Mouse (Mus musculus): Measurements from ENCODE around the gene Lypd6. TPM values are rescaled to one million over a fixed set of nuclear protein-coding genes. Genes with fewer than 3 reads are reported as not detected.

The Lypd6 gene
- total and polyA plus RNA-seq, 3 experiments, result not detected

- Histone ChIP-seq H3K79me2 (ENCODE audit: control insufficient read depth, insufficient read depth, low read length, poor library complexity) (no peaks in the 10 kb centered on the region), H3K4me1 (ENCODE audit: control insufficient read depth in 1 of 2, insufficient read depth in 2 of 2, low read length in 2 of 2) (no peaks in the 10 kb centered on the region), H3K27ac (ENCODE audit: control insufficient read depth, low read depth, low read length) (no peak overlapping the region), H3K4me3 (ENCODE audit: control insufficient read depth in 1 of 2, insufficient read depth in 1 of 2, low read depth in 2 of 2, low read length in 2 of 2) (no peak overlapping the region), H3K27me3 (ENCODE audit: control insufficient read depth in 1 of 2, insufficient read depth in 2 of 2, low read length in 2 of 2) (no peaks in the 10 kb centered on the region; a peak in 1 of 4 replicates), H3K9me3 (replicated peaks; ENCODE audit: insufficient read depth, low read length) (no peaks in the 10 kb centered on the region), H3K36me3 (ENCODE audit: control insufficient read depth in 1 of 2, insufficient read depth in 2 of 2, low read length in 2 of 2) (no peaks in the 10 kb centered on the region), H3K9ac (ENCODE audit: control insufficient read depth, low read depth, low read length, poor library complexity, severe bottlenecking) (no peak overlapping the region)
- no peak for TF ChIP-seq MYC (IDR thresholded peaks at IDR 0.05; ENCODE audit: low read depth, low read length)
- DNase-seq (ENCODE audit: low read depth, low spot score), result no peak
Measured at GRCm38 (mm10) chr2:50175709-50176108, 109.5 kb downstream of the Lypd6 start.

- H3K27ac ChIP-seq (ENCODE audit: control insufficient read depth, low read depth, low read length), result no peak overlapping the region
- no peaks in the 10 kb centered on the region; a peak in 1 of 4 replicates for H3K27me3 ChIP-seq (ENCODE audit: control insufficient read depth in 1 of 2, insufficient read depth in 2 of 2, low read length in 2 of 2)
Measured at GRCm38 (mm10) chr2:50179164-50179563, 112.9 kb downstream of the Lypd6 start.

GRCm38 (mm10) chr2:50180423-50180822 lies 114.2 kb downstream of the Lypd6 start:
- Histone ChIP-seq H3K79me2 (ENCODE audit: control insufficient read depth, insufficient read depth, low read length, poor library complexity) (no peaks in the 10 kb centered on the region), H3K4me3 (ENCODE audit: control insufficient read depth in 1 of 2, insufficient read depth in 1 of 2, low read depth in 2 of 2, low read length in 2 of 2) (no peak overlapping the region), H3K27me3 (ENCODE audit: control insufficient read depth in 1 of 2, insufficient read depth in 2 of 2, low read length in 2 of 2) (no peaks in the 10 kb centered on the region), H3K4me1 (ENCODE audit: control insufficient read depth in 1 of 2, insufficient read depth in 2 of 2, low read length in 2 of 2) (no peaks in the 10 kb centered on the region), H3K36me3 (ENCODE audit: control insufficient read depth in 1 of 2, insufficient read depth in 2 of 2, low read length in 2 of 2) (no peaks in the 10 kb centered on the region), H3K9me3 (replicated peaks; ENCODE audit: insufficient read depth, low read length) (no peaks in the 10 kb centered on the region), H3K9ac (ENCODE audit: control insufficient read depth, low read depth, low read length, poor library complexity, severe bottlenecking) (no peak overlapping the region), H3K27ac (ENCODE audit: control insufficient read depth, low read depth, low read length) (no peak overlapping the region)
- no peak for DNase-seq (ENCODE audit: low read depth, low spot score)
- TF ChIP-seq ETS1 (IDR thresholded peaks at IDR 0.05; ENCODE audit: low read depth, low read length) (no peak), NRF1 (IDR thresholded peaks at IDR 0.05; ENCODE audit: insufficient read depth, low read depth, low read length, poor library complexity, severe bottlenecking) (no peak), POLR2AphosphoS2 (IDR thresholded peaks at IDR 0.05; ENCODE audit: low read length) (no peak)

More at GRCm38 (mm10) chr2:50179164-50179563, 112.9 kb downstream of the Lypd6 start:
- Histone ChIP-seq H3K4me3 (ENCODE audit: control insufficient read depth in 1 of 2, insufficient read depth in 1 of 2, low read depth in 2 of 2, low read length in 2 of 2) (no peak overlapping the region), H3K9me3 (replicated peaks; ENCODE audit: insufficient read depth, low read length) (no peaks in the 10 kb centered on the region), H3K36me3 (ENCODE audit: control insufficient read depth in 1 of 2, insufficient read depth in 2 of 2, low read length in 2 of 2) (no peaks in the 10 kb centered on the region), H3K79me2 (ENCODE audit: control insufficient read depth, insufficient read depth, low read length, poor library complexity) (no peaks in the 10 kb centered on the region), H3K9ac (ENCODE audit: control insufficient read depth, low read depth, low read length, poor library complexity, severe bottlenecking) (no peak overlapping the region), H3K4me1 (ENCODE audit: control insufficient read depth in 1 of 2, insufficient read depth in 2 of 2, low read length in 2 of 2) (no peaks in the 10 kb centered on the region)
- TF ChIP-seq NELFE (IDR thresholded peaks at IDR 0.05; ENCODE audit: low read depth, low read length), result no peak
- TF ChIP-seq MAZ (IDR thresholded peaks at IDR 0.05; ENCODE audit: low read depth, low read length), result no peak
- TF ChIP-seq GATA1 (IDR thresholded peaks at IDR 0.05; ENCODE audit: low read depth, low read length), result no peak
- no peak for TF ChIP-seq KAT2A (conservative IDR thresholded peaks at IDR 0.05; ENCODE audit: low read depth, low read length)
- no peak for DNase-seq (ENCODE audit: low read depth, low spot score)

- no peaks in the 10 kb centered on the region for H3K27me3 ChIP-seq (ENCODE audit: control insufficient read depth in 1 of 2, insufficient read depth in 2 of 2, low read length in 2 of 2)
- no peaks in the 10 kb centered on the region for H3K79me2 ChIP-seq (ENCODE audit: control insufficient read depth, insufficient read depth, low read length, poor library complexity)
- H3K4me1 ChIP-seq (ENCODE audit: control insufficient read depth in 1 of 2, insufficient read depth in 2 of 2, low read length in 2 of 2), result no peaks in the 10 kb centered on the region
- H3K36me3 ChIP-seq (ENCODE audit: control insufficient read depth in 1 of 2, insufficient read depth in 2 of 2, low read length in 2 of 2), result no peaks in the 10 kb centered on the region
- no peak for DNase-seq (ENCODE audit: low read depth, low spot score)
- no peak overlapping the region for H3K27ac ChIP-seq (ENCODE audit: control insufficient read depth, low read depth, low read length)
- H3K9me3 ChIP-seq (replicated peaks; ENCODE audit: insufficient read depth, low read length), result no peaks in the 10 kb centered on the region
- TF ChIP-seq BHLHE40 (IDR thresholded peaks at IDR 0.05; ENCODE audit: borderline replicate concordance, low read depth, low read length) (no peak), KAT2A (conservative IDR thresholded peaks at IDR 0.05; ENCODE audit: low read depth, low read length) (no peak)
- H3K9ac ChIP-seq (ENCODE audit: control insufficient read depth, low read depth, low read length, poor library complexity, severe bottlenecking), result no peak overlapping the region
- H3K4me3 ChIP-seq (ENCODE audit: control insufficient read depth in 1 of 2, insufficient read depth in 1 of 2, low read depth in 2 of 2, low read length in 2 of 2), result no peak overlapping the region
Measured at GRCm38 (mm10) chr2:50181332-50181731, 115.1 kb downstream of the Lypd6 start.
